Mouse (Mus musculus): ENCODE measurements at regions not wholly inside any gene's neighbourhood (a gene's known extent, or its start where the extent isn't known, plus 50 kb on each side); places are given as distances from the start of the nearest gene placed in this dataset.

DNA sequence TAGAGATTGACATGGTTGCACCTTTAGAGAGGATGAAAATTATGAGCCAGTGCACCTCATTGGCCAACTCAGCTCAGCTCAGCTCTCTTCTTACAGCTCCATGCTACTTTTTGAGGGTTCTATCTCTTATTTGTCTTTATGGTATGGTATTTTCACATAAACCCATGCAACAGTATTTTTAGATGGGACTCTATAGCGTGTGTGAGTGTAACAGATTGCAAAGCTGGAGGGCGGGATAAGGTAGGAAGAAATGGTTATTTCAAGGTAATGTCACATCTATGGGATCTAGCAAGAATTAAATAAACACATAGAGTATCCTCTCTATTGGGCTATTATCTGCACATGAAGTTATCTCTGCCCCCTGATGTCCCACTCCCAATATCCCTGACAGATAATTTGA, 269.8 kb upstream of the 4930583I09Rik start:
- Histone ChIP-seq H3K27me3 (no peaks in the 10 kb centered on the region), H3K9ac (no peak overlapping the region), H3K9me3 (no peaks in the 10 kb centered on the region), H3K4me2 (no peak overlapping the region), H3K27ac (no peak overlapping the region), H3K4me1 (no peaks in the 10 kb centered on the region), H3K36me3 (no peaks in the 10 kb centered on the region), H3K4me3 (no peak overlapping the region)
- no peak for ATAC-seq (ENCODE audit: insufficient number of reproducible peaks, low FRiP score, low TSS enrichment, low read depth)
- 96% methylated on average over 2 of the region's 2 CpGs for WGBS

DNA sequence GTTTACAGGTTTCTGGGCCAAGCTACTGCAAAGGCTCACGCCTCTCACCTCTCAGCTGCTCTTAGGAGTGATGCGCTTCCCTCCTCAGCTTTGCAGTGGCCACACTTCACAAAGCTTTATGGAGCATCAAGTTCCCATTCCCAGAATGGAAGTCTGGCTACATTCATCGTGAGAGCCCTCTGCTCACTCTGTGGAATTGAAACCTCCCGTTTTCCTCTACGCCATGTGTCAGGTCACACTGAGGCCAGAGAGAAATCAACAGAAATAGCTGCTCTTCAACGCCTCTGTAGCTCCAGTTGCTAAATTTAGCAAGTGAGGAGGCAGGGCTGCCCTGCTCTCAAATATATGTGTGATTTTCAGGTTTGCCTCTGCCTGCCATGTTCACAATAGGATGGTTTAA, 265.3 kb upstream of the 4930583I09Rik start:
- ATAC-seq (ENCODE audit: insufficient number of reproducible peaks, low FRiP score, low TSS enrichment, low read depth), result no peak
- Histone ChIP-seq H3K4me1 (no peaks in the 10 kb centered on the region), H3K36me3 (no peaks in the 10 kb centered on the region), H3K4me3 (no peak overlapping the region), H3K9ac (no peak overlapping the region), H3K9me3 (no peaks in the 10 kb centered on the region), H3K27me3 (no peaks in the 10 kb centered on the region), H3K4me2 (no peak overlapping the region), H3K27ac (no peak overlapping the region)
- WGBS, result 62% methylated on average over 6 of the region's 6 CpGs

- Histone ChIP-seq H3K4me1 (no peaks in the 10 kb centered on the region), H3K36me3 (no peaks in the 10 kb centered on the region), H3K27ac (no peak overlapping the region), H3K9ac (no peak overlapping the region), H3K4me3 (no peak overlapping the region), H3K4me2 (no peak overlapping the region), H3K27me3 (no peaks in the 10 kb centered on the region), H3K9me3 (no peaks in the 10 kb centered on the region)
- ATAC-seq (ENCODE audit: insufficient number of reproducible peaks, low FRiP score, low TSS enrichment, low read depth), result no peak
- 79% methylated on average over 8 of the region's 8 CpGs for WGBS
Measured at GRCm38 (mm10) chr17:65082249-65082648, 246.4 kb upstream of the 4930583I09Rik start.

DNA sequence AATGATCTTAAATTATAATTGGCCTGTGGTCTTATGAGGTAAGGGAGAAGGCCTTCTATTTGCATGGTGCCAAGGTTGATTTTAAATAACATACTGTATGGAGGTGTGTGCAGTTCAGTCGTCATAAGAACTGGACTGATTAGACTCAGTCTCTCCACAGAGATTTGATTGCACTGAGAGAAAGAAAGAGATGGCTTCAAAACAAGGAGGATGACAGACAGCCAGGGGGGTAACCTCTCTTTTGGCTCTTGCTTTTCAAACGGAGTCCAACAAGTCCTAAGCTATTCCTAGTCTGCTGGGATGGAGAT, 245.9 kb upstream of the 4930583I09Rik start:
- Histone ChIP-seq H3K9me3 (no peaks in the 10 kb centered on the region), H3K9ac (no peak overlapping the region), H3K4me1 (no peaks in the 10 kb centered on the region), H3K4me2 (no peak overlapping the region), H3K36me3 (no peaks in the 10 kb centered on the region), H3K4me3 (no peak overlapping the region), H3K27ac (no peak overlapping the region), H3K27me3 (no peaks in the 10 kb centered on the region)
- ATAC-seq (ENCODE audit: insufficient number of reproducible peaks, low FRiP score, low TSS enrichment, low read depth), result no peak
- WGBS, result 74% methylated on average over 2 of the region's 2 CpGs

- no peaks in the 10 kb centered on the region for H3K4me1 ChIP-seq
- no peak overlapping the region for H3K9ac ChIP-seq
- H3K27me3 ChIP-seq, result no peaks in the 10 kb centered on the region
- ATAC-seq (ENCODE audit: insufficient number of reproducible peaks, low FRiP score, low TSS enrichment, low read depth), result no peak
- WGBS, result 60% methylated on average over 9 of the region's 9 CpGs
- H3K36me3 ChIP-seq, result no peaks in the 10 kb centered on the region
- H3K4me3 ChIP-seq, result no peak overlapping the region
- no peak overlapping the region for H3K27ac ChIP-seq
- no peaks in the 10 kb centered on the region for H3K9me3 ChIP-seq
- H3K4me2 ChIP-seq, result no peak overlapping the region
Measured at GRCm38 (mm10) chr17:65081072-65081778, 245.4 kb upstream of the 4930583I09Rik start.

- Histone ChIP-seq H3K36me3 (no peaks in the 10 kb centered on the region), H3K27me3 (no peaks in the 10 kb centered on the region), H3K4me3 (no peak overlapping the region), H3K4me1 (no peaks in the 10 kb centered on the region), H3K9ac (no peak overlapping the region), H3K9me3 (no peaks in the 10 kb centered on the region), H3K4me2 (no peak overlapping the region), H3K27ac (no peak overlapping the region)
- ATAC-seq (ENCODE audit: insufficient number of reproducible peaks, low FRiP score, low TSS enrichment, low read depth), result no peak
- 92% methylated on average over 4 of the region's 4 CpGs for WGBS
Measured at GRCm38 (mm10) chr17:65074878-65075277, 239.0 kb upstream of the 4930583I09Rik start.

DNA sequence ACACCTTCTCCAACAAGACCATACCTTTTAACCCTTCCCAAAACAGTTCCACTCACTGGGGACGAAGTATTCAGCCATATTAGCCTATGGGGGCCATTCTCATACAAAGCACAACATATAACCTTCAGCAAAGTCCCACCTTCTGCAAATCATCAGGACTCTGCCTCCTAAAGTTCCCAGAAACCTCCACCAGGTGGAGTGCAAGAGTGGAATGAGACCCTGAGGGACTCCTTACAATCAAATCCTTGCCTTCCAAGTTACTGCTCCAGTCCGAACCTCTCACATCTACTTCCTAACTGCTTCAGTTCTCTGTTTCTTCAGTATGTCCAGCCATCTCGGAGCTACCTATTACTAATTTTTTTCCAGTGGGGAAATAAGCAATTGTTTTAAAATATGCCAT, 235.2 kb upstream of the 4930583I09Rik start:
- H3K36me3 ChIP-seq, result no peaks in the 10 kb centered on the region
- 64% methylated on average over 3 of the region's 3 CpGs for WGBS
- H3K4me1 ChIP-seq, result no peaks in the 10 kb centered on the region
- H3K27me3 ChIP-seq, result no peaks in the 10 kb centered on the region
- no peak overlapping the region for H3K4me3 ChIP-seq
- no peak overlapping the region for H3K27ac ChIP-seq
- no peaks in the 10 kb centered on the region for H3K9me3 ChIP-seq
- H3K4me2 ChIP-seq, result no peak overlapping the region
- no peak overlapping the region for H3K9ac ChIP-seq
- ATAC-seq (ENCODE audit: insufficient number of reproducible peaks, low FRiP score, low TSS enrichment, low read depth), result no peak

GRCm38 (mm10) chr17:65066135-65066534, 230.3 kb upstream of the 4930583I09Rik start:
- WGBS, result 78% methylated on average over 3 of the region's 3 CpGs
- no peaks in the 10 kb centered on the region for H3K9me3 ChIP-seq
- H3K36me3 ChIP-seq, result no peaks in the 10 kb centered on the region
- no peak overlapping the region for H3K4me2 ChIP-seq
- H3K4me3 ChIP-seq, result no peak overlapping the region
- no peaks in the 10 kb centered on the region for H3K27me3 ChIP-seq
- no peaks in the 10 kb centered on the region for H3K4me1 ChIP-seq
- H3K9ac ChIP-seq, result no peak overlapping the region
- ATAC-seq (ENCODE audit: insufficient number of reproducible peaks, low FRiP score, low TSS enrichment, low read depth), result no peak
- no peak overlapping the region for H3K27ac ChIP-seq

DNA sequence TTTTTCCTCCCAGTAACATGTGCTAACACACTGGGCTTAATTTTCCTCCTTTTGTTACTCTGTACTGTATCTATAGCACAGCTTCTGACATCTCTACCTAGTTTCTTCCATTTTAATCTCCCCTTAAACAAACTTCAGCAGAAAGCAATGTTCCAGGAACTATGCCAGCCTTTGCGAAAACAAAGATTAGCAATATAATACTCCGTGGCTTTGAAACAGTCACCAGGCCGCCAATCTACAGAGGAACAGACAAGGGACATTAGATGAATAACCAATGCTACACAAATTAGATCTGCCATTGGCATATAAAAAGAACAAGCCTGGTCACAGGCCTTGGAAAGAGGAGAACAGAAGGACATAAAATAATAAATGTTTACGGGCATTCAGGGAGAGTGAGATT, 220.2 kb upstream of the 4930583I09Rik start:
- H3K27me3 ChIP-seq, result no peaks in the 10 kb centered on the region
- H3K9ac ChIP-seq, result no peak overlapping the region
- H3K36me3 ChIP-seq, result no peaks in the 10 kb centered on the region
- H3K4me2 ChIP-seq, result no peak overlapping the region
- H3K9me3 ChIP-seq, result no peaks in the 10 kb centered on the region
- 53% methylated on average over 4 of the region's 4 CpGs for WGBS
- H3K4me1 ChIP-seq, result no peaks in the 10 kb centered on the region
- H3K4me3 ChIP-seq, result no peak overlapping the region
- H3K27ac ChIP-seq, result no peak overlapping the region
- no peak for ATAC-seq (ENCODE audit: insufficient number of reproducible peaks, low FRiP score, low TSS enrichment, low read depth)

GRCm38 (mm10) chr17:65049860-65050482, 214.1 kb upstream of the 4930583I09Rik start:
- 42% methylated on average over 7 of the region's 7 CpGs for WGBS
- no peak overlapping the region for H3K9ac ChIP-seq
- ATAC-seq (ENCODE audit: insufficient number of reproducible peaks, low FRiP score, low TSS enrichment, low read depth), result no peak

GRCm38 (mm10) chr17:65015731-65016130, 179.9 kb upstream of the 4930583I09Rik start:
- Histone ChIP-seq H3K27ac (no peak overlapping the region), H3K9me3 (no peaks in the 10 kb centered on the region), H3K9ac (no peak overlapping the region), H3K27me3 (no peaks in the 10 kb centered on the region), H3K36me3 (no peaks in the 10 kb centered on the region), H3K4me3 (no peak overlapping the region), H3K4me1 (no peaks in the 10 kb centered on the region), H3K4me2 (no peak overlapping the region)
- ATAC-seq (ENCODE audit: insufficient number of reproducible peaks, low FRiP score, low TSS enrichment, low read depth), result no peak
- 82% methylated on average over 5 of the region's 5 CpGs for WGBS

More at GRCm38 (mm10) chr17:65049860-65050482, 214.1 kb upstream of the 4930583I09Rik start:
- Histone ChIP-seq H3K27me3 (no peaks in the 10 kb centered on the region), H3K4me1 (no peaks in the 10 kb centered on the region), H3K9me3 (no peaks in the 10 kb centered on the region), H3K36me3 (no peaks in the 10 kb centered on the region), H3K4me2 (no peak overlapping the region), H3K27ac (no peak overlapping the region), H3K4me3 (no peak overlapping the region)

GRCm38 (mm10) chr17:65014682-65015081, 178.8 kb upstream of the 4930583I09Rik start:
- ATAC-seq (ENCODE audit: insufficient number of reproducible peaks, low FRiP score, low TSS enrichment, low read depth), result no peak
- H3K9me3 ChIP-seq, result no peaks in the 10 kb centered on the region
- no peak overlapping the region for H3K9ac ChIP-seq
- no peaks in the 10 kb centered on the region for H3K4me1 ChIP-seq
- no peak overlapping the region for H3K27ac ChIP-seq
- H3K36me3 ChIP-seq, result no peaks in the 10 kb centered on the region
- H3K4me3 ChIP-seq, result no peak overlapping the region
- H3K4me2 ChIP-seq, result no peak overlapping the region
- no peaks in the 10 kb centered on the region for H3K27me3 ChIP-seq
